Comparison of ENCODE assay signal across 8 mouse cellular contexts in the genomic region with DNA sequence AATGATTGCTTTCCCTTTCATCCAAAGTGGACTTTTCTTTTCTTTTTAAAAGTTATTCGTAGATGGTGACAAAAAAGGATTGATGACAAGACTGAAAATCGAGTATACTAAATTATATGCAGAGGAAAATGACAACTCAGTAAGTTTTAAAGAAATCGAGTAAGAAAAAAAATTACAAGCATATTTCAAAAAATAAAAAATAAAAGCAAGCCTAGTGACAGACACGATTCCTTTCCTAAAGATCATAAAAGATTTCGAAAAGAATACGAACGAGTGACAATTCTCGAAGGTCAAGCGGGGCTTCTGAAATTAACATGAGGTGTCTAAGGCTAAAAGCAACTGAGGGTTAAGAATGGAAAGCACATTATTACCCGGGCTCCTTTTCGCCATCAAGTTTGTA. TPM values are rescaled to one million over a fixed set of nuclear protein-coding genes. Genes with fewer than 3 reads are reported as not detected.
DNase-seq lines count a peak whose midpoint lies in the region; ATAC-seq and TF ChIP-seq lines count a peak whose summit lies in the region.

No protein-coding gene starts in this region.

- 1% methylated on average over 11 of the region's 11 CpGs for WGBS in heart, embryonic 13.5 days
- WGBS in forebrain, embryonic 15.5 days: 3% methylated on average over 11 of the region's 11 CpGs
- under 1% methylated on average over 11 of the region's 11 CpGs for WGBS in liver, embryonic 16.5 days (ENCODE audit: insufficient replicate concordance)

- ATAC-seq in heart, embryonic 13.5 days (ENCODE audit: extremely low read depth, insufficient number of reproducible peaks, low FRiP score, low TSS enrichment): no peak
- no peak for ATAC-seq in forebrain, embryonic 15.5 days (replicated peaks)
- no peak for ATAC-seq in liver, embryonic 16.5 days (ENCODE audit: low read depth)

- no peaks in the 10 kb centered on the region for H3K9me3 ChIP-seq in heart, embryonic 13.5 days
- no peaks in the 10 kb centered on the region for H3K9me3 ChIP-seq in E14TG2a.4 (ENCODE audit: low read length)
- no peaks in the 10 kb centered on the region for H3K9me3 ChIP-seq in forebrain, embryonic 15.5 days
- H3K9me3 ChIP-seq in liver, embryonic 16.5 days (replicated peaks; ENCODE audit: control insufficient read depth, low read length): no peaks in the 10 kb centered on the region

- H3K4me2 ChIP-seq in heart, embryonic 13.5 days: peak overlapping the region; percentile 90
- H3K4me2 ChIP-seq in forebrain, embryonic 15.5 days (replicated peaks): peak overlapping the region; percentile 84
- H3K4me2 ChIP-seq in liver, embryonic 16.5 days (ENCODE audit: low read depth, low read length): peak overlapping the region; percentile 91

- peaks cover 29% of the 10 kb centered on the region for H3K4me1 ChIP-seq in heart, embryonic 13.5 days
- peaks cover 39% of the 10 kb centered on the region for H3K4me1 ChIP-seq in E14TG2a.4 (replicated peaks; ENCODE audit: low read depth, low read length)
- H3K4me1 ChIP-seq in forebrain, embryonic 15.5 days: peaks cover 21% of the 10 kb centered on the region
- peaks cover 31% of the 10 kb centered on the region for H3K4me1 ChIP-seq in liver, embryonic 16.5 days (ENCODE audit: control insufficient read depth, low read depth, low read length)

- 0 out of 2 replicates have a peak, but pooled peaks cover 3% of the 10 kb centered on the region for H3K36me3 ChIP-seq in heart, embryonic 13.5 days
- H3K36me3 ChIP-seq in E14TG2a.4 (ENCODE audit: insufficient read depth, low read length): peaks cover 14% of the 10 kb centered on the region; the same call in 1 of the 2 replicates
- no peaks in the 10 kb centered on the region for H3K36me3 ChIP-seq in forebrain, embryonic 15.5 days
- H3K36me3 ChIP-seq in liver, embryonic 16.5 days (ENCODE audit: control insufficient read depth, insufficient read depth): no peaks in the 10 kb centered on the region; the same call in 1 of the 2 replicates

- peak overlapping the region; percentile 97 for H3K9ac ChIP-seq in heart, embryonic 13.5 days
- H3K9ac ChIP-seq in forebrain, embryonic 15.5 days (replicated peaks): peak overlapping the region; percentile 84
- peak overlapping the region; percentile 96 for H3K9ac ChIP-seq in liver, embryonic 16.5 days (ENCODE audit: low read depth, low read length)

- no peak for TF ChIP-seq CTCF in E14TG2a.4 (conservative IDR thresholded peaks at IDR 0.05; ENCODE audit: low read length)

- peak overlapping the region; percentile 97 for H3K4me3 ChIP-seq in heart, embryonic 13.5 days
- peak overlapping the region; percentile 100 for H3K4me3 ChIP-seq in E14TG2a.4 (replicated peaks; ENCODE audit: low read length)
- peak overlapping the region; percentile 89 for H3K4me3 ChIP-seq in forebrain, embryonic 15.5 days
- H3K4me3 ChIP-seq in liver, embryonic 16.5 days (ENCODE audit: low read depth, low read length): peak overlapping the region; percentile 100

- no peak for DNase-seq in heart, adult 9 months (ENCODE audit: low spot score in 2 of 2)
- no peak for DNase-seq in right cerebral cortex, postnatal 36 days (ENCODE audit: low spot score in 2 of 2)
- DNase-seq in thymus, postnatal 0 days (ENCODE audit: low spot score): no peak
- DNase-seq in frontal cortex, postnatal 36 days (ENCODE audit: low spot score in 2 of 2): no peak

- peak overlapping the region; percentile 95 for H3K27ac ChIP-seq in heart, embryonic 13.5 days (replicated peaks)
- H3K27ac ChIP-seq in forebrain, embryonic 15.5 days (replicated peaks): peak overlapping the region; percentile 93
- peak overlapping the region; percentile 94 for H3K27ac ChIP-seq in liver, embryonic 16.5 days (ENCODE audit: low read length)

- no peaks in the 10 kb centered on the region for H3K27me3 ChIP-seq in heart, embryonic 13.5 days (replicated peaks)
- H3K27me3 ChIP-seq in E14TG2a.4 (ENCODE audit: insufficient read depth, low read length): no peaks in the 10 kb centered on the region
- H3K27me3 ChIP-seq in forebrain, embryonic 15.5 days: no peaks in the 10 kb centered on the region
- H3K27me3 ChIP-seq in liver, embryonic 16.5 days (ENCODE audit: control insufficient read depth, insufficient read depth, low read depth, low read length): no peaks in the 10 kb centered on the region

RNA-seq across cellular contexts. Expression of a gene that starts 1.0 kb away (rescaled TPM):
- 101 and 107 TPM in 2 replicates for polyA plus RNA-seq in heart, embryonic 13.5 days (2015; fragmentation: Nextera tagmentation; extraction: Ambion mirVana)
- polyA plus RNA-seq in forebrain, embryonic 15.5 days (2015; fragmentation: Nextera tagmentation; extraction: Ambion mirVana): 170 TPM in 2 replicates
- 90.8 and 97.8 TPM in 2 replicates for polyA plus RNA-seq in liver, embryonic 16.5 days (2015; fragmentation: Nextera tagmentation; extraction: Ambion mirVana)
- polyA plus RNA-seq in thymus, postnatal 0 days (2015; fragmentation: Nextera tagmentation; extraction: Ambion mirVana): 131 and 140 TPM in 2 replicates

RNA-seq across cellular contexts. Expression of a gene that starts 17.4 kb away (rescaled TPM):
- polyA plus RNA-seq in heart, embryonic 13.5 days (2015; fragmentation: Nextera tagmentation; extraction: Ambion mirVana): 7.3 and 7.5 TPM in 2 replicates
- polyA plus RNA-seq in forebrain, embryonic 15.5 days (2015; fragmentation: Nextera tagmentation; extraction: Ambion mirVana): 16.3 and 17.7 TPM in 2 replicates
- polyA plus RNA-seq in liver, embryonic 16.5 days (2015; fragmentation: Nextera tagmentation; extraction: Ambion mirVana): 1.8 and 2.6 TPM in 2 replicates
- 7.0 TPM in 2 replicates for polyA plus RNA-seq in thymus, postnatal 0 days (2015; fragmentation: Nextera tagmentation; extraction: Ambion mirVana)

RNA-seq across cellular contexts. Expression of a gene that starts 21.2 kb away (rescaled TPM):
- polyA plus RNA-seq in heart, embryonic 13.5 days (2015; fragmentation: Nextera tagmentation; extraction: Ambion mirVana): 124 and 132 TPM in 2 replicates
- polyA plus RNA-seq in forebrain, embryonic 15.5 days (2015; fragmentation: Nextera tagmentation; extraction: Ambion mirVana): 156 and 157 TPM in 2 replicates
- polyA plus RNA-seq in liver, embryonic 16.5 days (2015; fragmentation: Nextera tagmentation; extraction: Ambion mirVana): 44.4 and 44.9 TPM in 2 replicates
- 109 and 116 TPM in 2 replicates for polyA plus RNA-seq in thymus, postnatal 0 days (2015; fragmentation: Nextera tagmentation; extraction: Ambion mirVana)

RNA-seq across cellular contexts. Expression of a gene that starts 21.6 kb away (rescaled TPM):
- 0.68 TPM in 1 of 2 replicates, not detected in the other for polyA plus RNA-seq in heart, embryonic 13.5 days (2015; fragmentation: Nextera tagmentation; extraction: Ambion mirVana)
- polyA plus RNA-seq in forebrain, embryonic 15.5 days (2015; fragmentation: Nextera tagmentation; extraction: Ambion mirVana): 0.34 TPM in 1 of 2 replicates, not detected in the other
- polyA plus RNA-seq in liver, embryonic 16.5 days (2015; fragmentation: Nextera tagmentation; extraction: Ambion mirVana): not detected in 2 replicates
- polyA plus RNA-seq in thymus, postnatal 0 days (2015; fragmentation: Nextera tagmentation; extraction: Ambion mirVana): 0.64 and 0.67 TPM in 2 replicates

RNA-seq across cellular contexts. Expression of a gene that starts 26.2 kb away (rescaled TPM):
- polyA plus RNA-seq in heart, embryonic 13.5 days (2015; fragmentation: Nextera tagmentation; extraction: Ambion mirVana): 52.3 and 55.9 TPM in 2 replicates
- polyA plus RNA-seq in forebrain, embryonic 15.5 days (2015; fragmentation: Nextera tagmentation; extraction: Ambion mirVana): 78.8 and 87.0 TPM in 2 replicates
- 38.5 and 42.2 TPM in 2 replicates for polyA plus RNA-seq in liver, embryonic 16.5 days (2015; fragmentation: Nextera tagmentation; extraction: Ambion mirVana)
- polyA plus RNA-seq in thymus, postnatal 0 days (2015; fragmentation: Nextera tagmentation; extraction: Ambion mirVana): 73.6 and 80.4 TPM in 2 replicates
